Mouse (Mus musculus): Measurements from ENCODE around the gene Grm1. TPM values are rescaled to one million over a fixed set of nuclear protein-coding genes. Genes with fewer than 3 reads are reported as not detected.

Gene Grm1
- polyA plus RNA-seq, 1 experiment from 2014 or later, result not detected

DNA sequence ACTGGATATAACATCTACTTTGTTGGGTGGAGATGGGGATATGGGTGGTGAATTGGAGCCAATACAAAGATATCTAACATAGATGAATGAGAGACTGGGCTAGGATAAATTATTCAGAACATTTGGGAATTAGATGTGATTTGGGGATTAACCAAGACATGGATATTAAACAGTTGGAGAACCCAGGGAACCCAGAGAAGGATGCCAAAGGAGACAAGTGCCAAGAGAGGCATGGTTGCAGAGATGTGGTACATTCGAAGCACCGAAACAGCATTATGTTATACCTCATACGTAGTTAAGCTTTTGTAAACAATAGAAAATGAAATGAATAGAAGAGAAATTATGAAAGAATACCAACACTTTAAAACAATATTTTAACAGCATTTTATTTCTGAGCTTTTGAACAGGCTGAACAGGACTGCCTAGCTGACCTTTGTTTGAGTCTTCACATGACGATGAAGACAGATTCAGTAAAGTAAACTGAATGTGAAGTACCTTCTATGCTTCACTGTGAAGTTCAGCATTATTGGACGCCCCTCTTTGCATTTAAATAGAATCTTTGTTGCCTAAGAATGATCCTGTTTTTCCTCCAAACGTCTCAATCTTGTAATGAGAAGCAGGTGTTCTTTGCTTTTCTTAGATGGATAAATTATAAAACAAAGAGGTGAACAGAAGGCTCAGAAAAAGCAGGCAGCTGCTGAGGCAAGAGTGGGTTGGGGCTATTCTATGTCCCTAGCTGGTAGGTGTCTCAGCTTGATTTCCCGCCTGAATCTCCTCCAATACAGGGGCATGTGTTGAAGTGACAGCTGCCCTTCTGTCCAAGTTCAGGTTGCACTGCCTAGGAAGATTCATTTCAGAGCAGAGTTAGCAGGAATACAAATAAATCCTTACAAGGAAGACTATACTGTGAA is 234.5 kb downstream of the Grm1 start:
- Histone ChIP-seq H3K4me1 (replicated peaks; ENCODE audit: control insufficient read depth, insufficient read depth, low read length) (no peaks in the 10 kb centered on the region), H3K27me3 (replicated peaks; ENCODE audit: control insufficient read depth, insufficient read depth, low read length) (no peaks in the 10 kb centered on the region), H3K9me3 (ENCODE audit: control insufficient read depth) (no peaks in the 10 kb centered on the region), H3K9ac (ENCODE audit: low read depth, low read length) (no peak overlapping the region), H3K4me2 (replicated peaks; ENCODE audit: low read depth) (no peak overlapping the region), H3K36me3 (ENCODE audit: control insufficient read depth, insufficient read depth) (no peaks in the 10 kb centered on the region), H3K27ac (ENCODE audit: low read depth, low read length) (no peak overlapping the region), H3K4me3 (ENCODE audit: low read depth, low read length) (no peak overlapping the region)
- no peak for TF ChIP-seq CTCF (IDR thresholded peaks at IDR 0.05; ENCODE audit: low read depth)
- ATAC-seq, result no peak
- WGBS, result 74% methylated on average over 7 of the region's 7 CpGs

DNA sequence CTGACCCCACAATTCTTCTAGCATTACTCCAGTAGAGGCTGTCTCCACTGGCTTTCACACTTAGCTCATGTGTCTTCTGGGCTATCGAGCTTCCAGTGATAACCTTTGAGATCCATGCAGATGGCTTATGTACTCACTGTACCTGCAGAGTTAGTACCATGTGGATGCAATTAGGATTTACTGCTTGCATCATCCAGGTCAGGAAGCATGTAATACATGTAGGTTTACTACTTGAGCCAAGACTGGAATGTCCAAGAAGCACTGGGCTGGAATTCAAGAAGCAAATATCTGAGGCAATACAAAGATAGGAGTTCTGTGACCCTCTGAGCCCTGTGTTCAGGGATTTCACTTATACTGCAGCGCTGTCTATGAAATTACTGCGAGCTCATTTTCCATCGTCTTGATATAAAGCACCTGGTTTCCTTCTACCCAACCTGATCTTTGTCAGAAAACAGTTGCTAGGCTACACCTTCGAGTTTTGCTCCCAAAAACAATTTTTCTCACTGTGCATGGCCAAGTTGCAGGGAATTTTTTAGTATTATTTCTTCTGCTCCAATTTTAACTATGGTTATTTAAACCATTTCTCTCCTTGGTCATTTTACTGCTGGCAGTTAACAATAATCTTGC is 237.0 kb downstream of the Grm1 start:
- 73% methylated on average over 5 of the region's 5 CpGs for WGBS
- Histone ChIP-seq H3K36me3 (ENCODE audit: control insufficient read depth, insufficient read depth) (no peaks in the 10 kb centered on the region), H3K4me2 (replicated peaks; ENCODE audit: low read depth) (no peak overlapping the region), H3K9me3 (ENCODE audit: control insufficient read depth) (no peaks in the 10 kb centered on the region), H3K27me3 (replicated peaks; ENCODE audit: control insufficient read depth, insufficient read depth, low read length) (no peaks in the 10 kb centered on the region), H3K4me3 (ENCODE audit: low read depth, low read length) (no peak overlapping the region), H3K9ac (ENCODE audit: low read depth, low read length) (no peak overlapping the region), H3K4me1 (replicated peaks; ENCODE audit: control insufficient read depth, insufficient read depth, low read length) (no peaks in the 10 kb centered on the region), H3K27ac (ENCODE audit: low read depth, low read length) (no peak overlapping the region)
- no peak for ATAC-seq
- no peak for TF ChIP-seq CTCF (IDR thresholded peaks at IDR 0.05; ENCODE audit: low read depth)

DNA sequence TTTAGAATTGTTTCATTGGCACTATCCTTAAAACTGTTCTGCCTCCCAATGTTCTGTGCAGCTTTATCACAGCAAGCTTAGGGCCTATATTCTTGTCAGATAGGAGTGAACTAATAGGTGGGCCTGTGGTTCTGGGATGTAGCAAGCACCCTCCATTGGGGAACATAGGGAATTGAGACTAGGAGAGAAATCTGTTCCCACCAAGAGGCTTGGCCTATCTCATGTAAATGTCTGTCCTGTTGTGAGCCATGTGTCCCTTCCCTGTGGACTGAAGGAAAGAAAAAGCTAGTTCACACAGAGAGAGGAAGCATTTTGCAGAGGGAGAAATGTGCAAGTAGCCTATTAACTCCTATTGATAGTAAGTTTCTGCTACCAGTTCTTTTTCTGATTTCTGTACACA is 246.8 kb downstream of the Grm1 start:
- no peak for TF ChIP-seq CTCF (IDR thresholded peaks at IDR 0.05; ENCODE audit: low read depth)
- no peaks in the 10 kb centered on the region for H3K27me3 ChIP-seq (replicated peaks; ENCODE audit: control insufficient read depth, insufficient read depth, low read length)
- no peaks in the 10 kb centered on the region for H3K9me3 ChIP-seq (ENCODE audit: control insufficient read depth)
- no peak for ATAC-seq
- H3K27ac ChIP-seq (ENCODE audit: low read depth, low read length), result no peak overlapping the region
- H3K36me3 ChIP-seq (ENCODE audit: control insufficient read depth, insufficient read depth), result no peaks in the 10 kb centered on the region
- H3K4me1 ChIP-seq (replicated peaks; ENCODE audit: control insufficient read depth, insufficient read depth, low read length), result no peaks in the 10 kb centered on the region
- H3K9ac ChIP-seq (ENCODE audit: low read depth, low read length), result no peak overlapping the region
- no peak overlapping the region for H3K4me2 ChIP-seq (replicated peaks; ENCODE audit: low read depth)
- no peak overlapping the region for H3K4me3 ChIP-seq (ENCODE audit: low read depth, low read length)

DNA sequence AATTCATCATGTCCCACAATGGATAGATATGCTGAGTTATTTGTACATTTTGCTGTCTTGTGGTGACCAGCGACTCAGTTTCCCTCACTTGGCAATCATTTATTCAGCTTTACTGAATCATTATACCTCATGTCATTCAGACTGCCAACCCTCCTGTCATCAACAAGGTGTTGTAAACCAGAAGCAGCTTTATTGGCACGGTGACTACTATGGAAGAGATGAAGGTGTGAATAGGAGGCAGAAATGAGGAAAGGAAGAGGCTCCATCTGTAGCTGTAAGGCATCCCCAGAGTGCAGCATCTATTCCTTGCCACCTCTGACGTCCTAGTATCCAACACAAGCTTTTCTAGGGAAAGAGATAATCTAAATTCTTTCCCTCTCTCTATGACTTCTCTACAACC is 247.3 kb downstream of the Grm1 start:
- H3K36me3 ChIP-seq (ENCODE audit: control insufficient read depth, insufficient read depth), result no peaks in the 10 kb centered on the region
- no peak for ATAC-seq
- no peak overlapping the region for H3K27ac ChIP-seq (ENCODE audit: low read depth, low read length)
- TF ChIP-seq CTCF (IDR thresholded peaks at IDR 0.05; ENCODE audit: low read depth), result no peak
- H3K4me1 ChIP-seq (replicated peaks; ENCODE audit: control insufficient read depth, insufficient read depth, low read length), result no peaks in the 10 kb centered on the region
- no peak overlapping the region for H3K4me3 ChIP-seq (ENCODE audit: low read depth, low read length)
- H3K9me3 ChIP-seq (ENCODE audit: control insufficient read depth), result no peaks in the 10 kb centered on the region
- H3K4me2 ChIP-seq (replicated peaks; ENCODE audit: low read depth), result no peak overlapping the region
- no peak overlapping the region for H3K9ac ChIP-seq (ENCODE audit: low read depth, low read length)
- 71% methylated on average over 3 of the region's 3 CpGs for WGBS
- no peaks in the 10 kb centered on the region for H3K27me3 ChIP-seq (replicated peaks; ENCODE audit: control insufficient read depth, insufficient read depth, low read length)

DNA sequence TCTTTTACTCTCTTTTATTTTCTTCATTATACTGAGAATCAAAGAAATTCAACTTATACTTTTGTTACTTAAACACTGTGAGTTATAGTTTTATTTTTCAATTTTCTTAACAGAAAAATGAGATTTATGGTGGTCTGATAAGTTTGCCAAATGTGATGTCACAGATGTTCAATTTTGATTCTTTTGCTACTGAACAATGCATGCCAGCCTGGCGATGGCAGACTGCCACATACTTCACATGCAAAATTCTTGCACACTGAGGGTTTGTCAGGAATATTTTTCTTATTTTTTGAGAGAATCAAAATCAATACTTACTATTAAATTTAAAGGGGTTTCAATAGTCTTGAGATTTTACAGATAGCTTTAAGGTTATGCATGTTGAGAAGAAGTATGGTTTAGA is 251.0 kb downstream of the Grm1 start:
- no peak overlapping the region for H3K4me3 ChIP-seq (ENCODE audit: low read depth, low read length)
- H3K9ac ChIP-seq (ENCODE audit: low read depth, low read length), result no peak overlapping the region
- no peaks in the 10 kb centered on the region for H3K27me3 ChIP-seq (replicated peaks; ENCODE audit: control insufficient read depth, insufficient read depth, low read length)
- WGBS, result 73% methylated on average over 1 of the region's 1 CpGs
- H3K4me2 ChIP-seq (replicated peaks; ENCODE audit: low read depth), result no peak overlapping the region
- H3K9me3 ChIP-seq (ENCODE audit: control insufficient read depth), result no peaks in the 10 kb centered on the region
- no peak for TF ChIP-seq CTCF (IDR thresholded peaks at IDR 0.05; ENCODE audit: low read depth)
- H3K27ac ChIP-seq (ENCODE audit: low read depth, low read length), result no peak overlapping the region
- no peaks in the 10 kb centered on the region for H3K4me1 ChIP-seq (replicated peaks; ENCODE audit: control insufficient read depth, insufficient read depth, low read length)
- no peak for ATAC-seq
- no peaks in the 10 kb centered on the region for H3K36me3 ChIP-seq (ENCODE audit: control insufficient read depth, insufficient read depth)

DNA sequence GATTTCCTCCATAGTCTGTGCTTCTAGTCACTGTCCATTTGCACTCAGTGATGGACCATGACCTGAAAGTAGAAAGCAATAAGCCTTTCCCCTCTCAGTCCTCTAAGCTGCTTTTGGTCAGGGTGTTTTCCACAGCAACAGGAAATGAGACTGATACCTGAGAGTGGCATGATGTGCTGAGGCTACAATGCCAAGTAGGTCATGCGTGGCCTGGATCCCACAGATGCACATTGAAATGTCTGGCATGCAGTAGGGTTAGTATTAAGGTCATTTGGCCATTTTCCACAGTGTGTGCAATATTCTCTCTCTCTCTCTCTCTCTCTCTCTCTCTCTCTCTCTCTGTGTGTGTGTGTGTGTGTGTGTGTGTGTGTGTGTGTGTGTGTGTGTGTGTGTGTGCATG is 254.8 kb downstream of the Grm1 start:
- Histone ChIP-seq H3K4me2 (replicated peaks; ENCODE audit: low read depth) (no peak overlapping the region), H3K36me3 (ENCODE audit: control insufficient read depth, insufficient read depth) (no peaks in the 10 kb centered on the region), H3K9me3 (ENCODE audit: control insufficient read depth) (no peaks in the 10 kb centered on the region), H3K4me3 (ENCODE audit: low read depth, low read length) (no peak overlapping the region), H3K27ac (ENCODE audit: low read depth, low read length) (no peak overlapping the region), H3K9ac (ENCODE audit: low read depth, low read length) (no peak overlapping the region), H3K4me1 (replicated peaks; ENCODE audit: control insufficient read depth, insufficient read depth, low read length) (no peaks in the 10 kb centered on the region), H3K27me3 (replicated peaks; ENCODE audit: control insufficient read depth, insufficient read depth, low read length) (no peaks in the 10 kb centered on the region)
- no peak for TF ChIP-seq CTCF (IDR thresholded peaks at IDR 0.05; ENCODE audit: low read depth)
- WGBS, result 59% methylated on average over 1 of the region's 1 CpGs
- ATAC-seq, result no peak

All from intestine, postnatal 0 days (tissue).